Mouse (Mus musculus) neural tube, embryonic 13.5 days (tissue): ENCODE measurements around the gene Rps21. TPM values are rescaled to one million over a fixed set of nuclear protein-coding genes. Genes with fewer than 3 reads are reported as not detected.
A peak's percentile ranks its signal among the peaks of the same experiment; 100 is the strongest.

ENCODE experiments used
- ATAC-seq: fragments of 200-750 bp; cut with Nextera tagmentation; 2 replicates; pipeline ENCODE4 v1.8.0; 2017; ENCODE audit warnings: low read depth, mild to moderate bottlenecking, moderate TSS enrichment, moderate library complexity
- H3K27ac ChIP-seq: fragments of 300-500 bp; sonication (generic); replicated peaks from 2 replicates; pipeline ENCODE4 v1.5.1; 2015; ENCODE audit warnings: moderate library complexity, mild to moderate bottlenecking, inconsistent platforms
- H3K27me3 ChIP-seq: fragments of 300-500 bp; sonication (generic); 2 replicates; pipeline ENCODE4 v1.6.1; 2015; ENCODE audit warnings: mild to moderate bottlenecking, inconsistent platforms
- H3K36me3 ChIP-seq: fragments of 300-500 bp; sonication (generic); 2 replicates; pipeline ENCODE4 v1.6.1; 2015; ENCODE audit warnings: mild to moderate bottlenecking, inconsistent platforms
- H3K4me1 ChIP-seq: fragments of 300-500 bp; sonication (generic); replicated peaks from 2 replicates; pipeline ENCODE4 v1.6.1; 2015; ENCODE audit warnings: inconsistent platforms
- H3K4me2 ChIP-seq: fragments of 300-500 bp; sonication (generic); 2 replicates; pipeline ENCODE4 v1.6.1; 2015; ENCODE audit warnings: inconsistent platforms, mild to moderate bottlenecking, moderate library complexity
- H3K4me3 ChIP-seq: fragments of 300-500 bp; sonication (generic); 2 replicates; pipeline ENCODE4 v1.5.1; 2015; ENCODE audit warnings: mild to moderate bottlenecking, inconsistent platforms
- H3K9ac ChIP-seq: fragments of 300-500 bp; sonication (generic); 2 replicates; pipeline ENCODE4 v1.6.1; 2015; ENCODE audit warnings: moderate library complexity, mild to moderate bottlenecking, inconsistent platforms
- H3K9me3 ChIP-seq: fragments of 300-500 bp; sonication (generic); 2 replicates; pipeline ENCODE4 v1.6.1; 2016; ENCODE audit warnings: inconsistent platforms
- WGBS: fragments of 180-500 bp; shearing (Covaris S2); methylation state at CpG from one replicate; pipeline ENCODE4 v1.1.7; 2015; 5-methylcytosine and 5-hydroxymethylcytosine counted together
- polyA plus RNA-seq: library from polyadenylated mRNA; unstranded; fragments of >200 nt; fragmentation: Nextera tagmentation; extraction: Ambion mirVana; gene quantifications from 2 replicates; pipeline ENCODE4 v1.2.1, GENCODE M21; 2015

Gene Rps21
- polyA plus RNA-seq, 1 experiment from 2014 or later = 435 TPM

GRCm38 (mm10) chr2:180220165-180220564 is 37.0 kb upstream of the Rps21 start:
- Histone ChIP-seq H3K9ac (no peak overlapping the region), H3K4me1 (peaks cover 36% of the 10 kb centered on the region), H3K9me3 (no peaks in the 10 kb centered on the region), H3K27me3 (peaks cover 26% of the 10 kb centered on the region), H3K4me3 (no peak overlapping the region), H3K27ac (no peak overlapping the region), H3K36me3 (no peaks in the 10 kb centered on the region), H3K4me2 (no peak overlapping the region)
- WGBS = 81% methylated on average over 9 of the region's 9 CpGs
- no peak for ATAC-seq

GRCm38 (mm10) chr2:180221051-180221450 is 36.1 kb upstream of the Rps21 start:
- Histone ChIP-seq H3K4me1 (peaks cover 42% of the 10 kb centered on the region), H3K9me3 (no peaks in the 10 kb centered on the region), H3K27me3 (peaks cover 35% of the 10 kb centered on the region), H3K4me3 (no peak overlapping the region), H3K36me3 (no peaks in the 10 kb centered on the region), H3K9ac (no peak overlapping the region), H3K27ac (no peak overlapping the region), H3K4me2 (no peak overlapping the region)
- ATAC-seq = no peak
- WGBS = 95% methylated on average over 9 of the region's 9 CpGs

- Histone ChIP-seq H3K4me1 (peaks cover 51% of the 10 kb centered on the region), H3K4me2 (no peak overlapping the region), H3K9me3 (no peaks in the 10 kb centered on the region), H3K36me3 (no peaks in the 10 kb centered on the region), H3K9ac (no peak overlapping the region), H3K27ac (no peak overlapping the region), H3K27me3 (peaks cover 47% of the 10 kb centered on the region), H3K4me3 (no peak overlapping the region)
- 13% methylated on average over 6 of the region's 6 CpGs for WGBS
- peak; percentile 24; the same call in 1 of the 2 replicates for ATAC-seq
Observed at GRCm38 (mm10) chr2:180222250-180222649, 34.9 kb upstream of the Rps21 start.

DNA sequence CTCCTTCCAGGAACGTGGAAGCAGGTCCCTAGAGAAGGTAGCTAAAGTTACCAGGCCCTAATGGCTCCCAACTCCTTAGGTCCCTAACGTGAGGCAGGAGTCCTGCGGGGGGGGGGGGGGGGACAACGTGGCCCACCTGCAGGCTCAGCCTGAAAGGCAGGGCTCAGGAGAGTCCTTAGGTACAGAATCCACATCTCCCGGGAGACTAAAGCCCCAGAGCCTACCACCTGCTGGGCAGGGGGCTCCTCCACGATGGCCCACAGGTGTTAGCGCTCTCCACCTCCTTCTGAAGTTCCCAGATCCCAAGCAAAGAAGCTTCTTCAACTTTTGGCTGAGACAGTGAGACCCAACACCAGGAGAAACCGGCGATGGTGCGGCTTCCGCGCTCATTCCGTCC is 32.5 kb upstream of the Rps21 start:
- no peak for ATAC-seq
- Histone ChIP-seq H3K4me3 (peak overlapping the region; percentile 53), H3K36me3 (no peaks in the 10 kb centered on the region), H3K4me2 (peak overlapping the region; percentile 98), H3K27ac (no peak overlapping the region), H3K27me3 (peaks cover 50% of the 10 kb centered on the region), H3K4me1 (peaks cover 50% of the 10 kb centered on the region), H3K9me3 (no peaks in the 10 kb centered on the region), H3K9ac (peak overlapping the region; percentile 75; the same call in 1 of the 2 replicates)
- WGBS = 2% methylated on average over 12 of the region's 13 CpGs

- H3K27me3 ChIP-seq = peaks cover 50% of the 10 kb centered on the region
- H3K4me1 ChIP-seq = peaks cover 50% of the 10 kb centered on the region
- H3K27ac ChIP-seq = no peak overlapping the region
Observed at GRCm38 (mm10) chr2:180225044-180225761, 32.0 kb upstream of the Rps21 start.

GRCm38 (mm10) chr2:180225762-180226378 is 31.3 kb upstream of the Rps21 start, which contains the start of gene Lama5:
Gene Lama5 (minus strand): TSS chr2:180225859.
- peaks cover 50% of the 10 kb centered on the region for H3K4me1 ChIP-seq
- H3K27ac ChIP-seq = no peak within 1 kb of the TSS
- peak; percentile 33 for ATAC-seq
- under 1% methylated on average over 37 of the region's 37 CpGs for WGBS
- H3K9ac ChIP-seq = peak within 1 kb of the TSS; percentile 75
- H3K4me2 ChIP-seq = peak within 1 kb of the TSS; percentile 98
- peaks cover 50% of the 10 kb centered on the region for H3K27me3 ChIP-seq
- no peaks in the 10 kb centered on the region for H3K36me3 ChIP-seq
- H3K9me3 ChIP-seq = no peaks in the 10 kb centered on the region
- H3K4me3 ChIP-seq = peak within 1 kb of the TSS; percentile 53

More at GRCm38 (mm10) chr2:180225044-180225761, 32.0 kb upstream of the Rps21 start:
- Histone ChIP-seq H3K4me2 (peak overlapping the region; percentile 98), H3K9ac (peak overlapping the region; percentile 75), H3K4me3 (peak overlapping the region; percentile 53), H3K9me3 (no peaks in the 10 kb centered on the region), H3K36me3 (no peaks in the 10 kb centered on the region)
- WGBS = under 1% methylated on average over 52 of the region's 55 CpGs
- ATAC-seq = peak; percentile 13

DNA sequence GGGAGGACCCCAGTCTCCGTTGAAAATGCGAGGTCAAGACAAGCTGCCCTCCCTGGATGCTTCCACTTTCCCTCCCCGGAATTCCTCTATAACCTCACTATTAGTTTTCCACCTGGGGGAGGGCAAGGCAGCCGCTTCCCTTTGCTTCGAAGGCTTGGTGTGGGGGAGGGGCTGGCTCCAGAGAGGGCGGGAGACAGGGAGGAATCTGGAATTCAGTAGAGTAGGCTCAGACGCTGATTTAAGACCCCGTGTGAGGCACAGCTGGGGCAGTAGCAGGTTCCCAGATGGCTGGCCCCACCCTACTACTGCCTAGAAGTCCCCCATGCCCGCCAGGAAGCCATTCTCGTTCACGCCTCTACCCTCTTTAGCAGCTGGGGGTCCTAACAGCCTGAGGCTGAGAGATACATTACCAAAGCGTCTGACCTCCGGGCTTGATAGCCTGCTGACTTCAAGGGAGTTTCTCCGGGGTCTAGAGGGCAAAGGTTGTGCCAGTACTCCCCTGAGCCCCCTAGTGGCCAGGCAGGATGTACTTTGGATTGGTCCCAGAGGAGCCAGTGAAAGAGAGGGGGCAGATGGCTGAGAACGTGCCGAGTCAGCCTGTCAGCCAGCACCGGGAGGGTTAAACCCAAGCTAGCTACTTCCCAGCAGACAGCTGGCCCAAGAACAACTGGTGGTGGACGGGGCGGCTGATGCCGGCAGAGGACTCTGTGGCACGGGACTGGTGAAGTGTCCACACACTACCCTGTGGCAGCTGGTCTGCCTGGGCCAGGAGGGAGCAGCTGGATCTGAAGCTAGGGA is 29.7 kb upstream of the Rps21 start:
- 1% methylated on average over 21 of the region's 21 CpGs for WGBS
- 0 out of 2 replicates have a peak overlapping the region, but pooled peaks have one; percentile 4 for H3K4me3 ChIP-seq
- no peak overlapping the region for H3K9ac ChIP-seq
- peak overlapping the region; percentile 38 for H3K4me2 ChIP-seq
- peak; percentile 57 for ATAC-seq
- H3K27me3 ChIP-seq = peaks cover 50% of the 10 kb centered on the region
- peaks cover 44% of the 10 kb centered on the region for H3K4me1 ChIP-seq
- no peak overlapping the region for H3K27ac ChIP-seq
- no peaks in the 10 kb centered on the region for H3K9me3 ChIP-seq
- no peaks in the 10 kb centered on the region for H3K36me3 ChIP-seq

DNA sequence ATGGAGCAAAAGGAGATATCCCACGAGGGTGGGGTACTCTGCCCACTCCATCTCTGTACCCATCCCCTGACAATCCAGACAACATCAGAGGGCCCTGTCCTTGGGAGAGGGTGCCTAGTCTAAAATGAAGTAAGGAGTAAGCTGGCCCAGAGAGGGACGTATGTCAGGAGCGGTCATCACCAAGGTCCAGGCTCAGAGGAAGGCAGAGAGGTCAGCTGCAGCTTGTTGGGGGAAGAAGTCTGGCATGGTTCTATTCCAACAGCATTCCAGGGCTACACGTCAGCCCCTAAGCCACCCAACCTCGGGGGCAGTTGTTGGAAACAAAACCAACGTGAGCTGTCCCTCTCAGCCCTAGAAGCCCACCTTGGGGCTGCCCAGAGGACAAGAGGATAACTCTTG is 29.1 kb upstream of the Rps21 start:
- no peak for ATAC-seq
- peak overlapping the region; percentile 38; the same call in 1 of the 2 replicates for H3K4me2 ChIP-seq

DNA sequence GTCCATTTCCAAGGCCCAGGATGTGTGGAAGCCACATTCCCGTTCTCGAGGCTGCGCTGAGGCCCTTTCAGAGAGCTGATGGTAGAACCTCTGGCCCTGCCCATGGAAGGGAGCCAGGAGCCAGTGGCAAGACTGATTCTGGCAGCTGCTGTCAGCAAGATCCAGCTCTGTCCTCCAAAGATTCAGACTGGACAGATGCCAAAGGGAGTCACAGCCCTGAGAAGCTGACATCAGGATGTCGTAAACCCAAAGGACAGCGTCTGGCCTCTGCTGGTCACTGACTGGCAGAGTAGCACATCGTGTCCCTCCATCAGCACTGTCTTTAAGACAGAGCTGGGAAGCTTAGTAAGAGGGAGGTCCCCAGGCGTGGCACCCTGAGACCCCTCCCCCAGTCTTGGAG is 28.6 kb upstream of the Rps21 start:
- peaks cover 40% of the 10 kb centered on the region for H3K27me3 ChIP-seq
- H3K4me3 ChIP-seq = no peak overlapping the region
- peaks cover 39% of the 10 kb centered on the region for H3K4me1 ChIP-seq
- ATAC-seq = no peak
- H3K4me2 ChIP-seq = no peak overlapping the region
- WGBS = 55% methylated on average over 7 of the region's 7 CpGs
- no peaks in the 10 kb centered on the region for H3K36me3 ChIP-seq
- no peaks in the 10 kb centered on the region for H3K9me3 ChIP-seq
- H3K9ac ChIP-seq = no peak overlapping the region
- no peak overlapping the region for H3K27ac ChIP-seq

More for the DNA sequence above, 29.1 kb upstream of the Rps21 start:
- Histone ChIP-seq H3K36me3 (no peaks in the 10 kb centered on the region), H3K9me3 (no peaks in the 10 kb centered on the region), H3K27ac (no peak overlapping the region), H3K27me3 (peaks cover 45% of the 10 kb centered on the region), H3K4me3 (no peak overlapping the region), H3K9ac (no peak overlapping the region), H3K4me1 (peaks cover 39% of the 10 kb centered on the region)
- 46% methylated on average over 6 of the region's 6 CpGs for WGBS

DNA sequence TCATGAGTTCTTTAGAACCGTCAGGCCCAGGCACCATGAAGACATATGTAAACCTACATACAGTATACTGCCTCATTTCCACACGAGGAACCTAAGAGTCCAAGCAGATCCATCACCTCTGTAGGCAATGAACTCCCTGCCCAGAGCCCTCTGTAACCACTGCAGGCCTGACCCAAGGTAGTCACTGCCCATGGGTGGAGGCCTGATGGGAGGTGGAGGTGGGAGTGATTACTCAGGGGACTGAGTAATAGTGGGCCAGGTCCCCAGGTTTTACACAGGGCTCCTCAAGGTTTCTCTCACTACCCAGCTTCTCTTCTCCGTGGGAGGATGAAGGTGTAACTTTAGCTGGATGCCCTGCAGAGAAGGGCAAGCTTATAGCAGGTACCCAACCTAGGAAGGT is 28.0 kb upstream of the Rps21 start:
- ATAC-seq = no peak
- Histone ChIP-seq H3K9me3 (no peaks in the 10 kb centered on the region), H3K27me3 (peaks cover 34% of the 10 kb centered on the region), H3K27ac (no peak overlapping the region), H3K36me3 (no peaks in the 10 kb centered on the region), H3K9ac (no peak overlapping the region), H3K4me1 (peaks cover 39% of the 10 kb centered on the region), H3K4me3 (no peak overlapping the region), H3K4me2 (no peak overlapping the region)
- 62% methylated on average over 3 of the region's 3 CpGs for WGBS

- Histone ChIP-seq H3K4me3 (no peak overlapping the region), H3K4me1 (peaks cover 37% of the 10 kb centered on the region), H3K4me2 (no peak overlapping the region), H3K36me3 (no peaks in the 10 kb centered on the region), H3K27me3 (peaks cover 21% of the 10 kb centered on the region), H3K27ac (no peak overlapping the region), H3K9me3 (no peaks in the 10 kb centered on the region), H3K9ac (no peak overlapping the region)
- ATAC-seq = no peak
- WGBS = 63% methylated on average over 4 of the region's 4 CpGs
Observed at GRCm38 (mm10) chr2:180230482-180230881, 26.7 kb upstream of the Rps21 start.
